Mouse (Mus musculus) embryo, embryonic 10.5 days (tissue): Measurements from ENCODE around the gene Uba1.

Experiments used
- DNase-seq: peaks from one replicate; pipeline ENCODE4 v3.0.0-alpha.2; 2015; ENCODE audit warnings: low spot score

Uba1 gene

DNA sequence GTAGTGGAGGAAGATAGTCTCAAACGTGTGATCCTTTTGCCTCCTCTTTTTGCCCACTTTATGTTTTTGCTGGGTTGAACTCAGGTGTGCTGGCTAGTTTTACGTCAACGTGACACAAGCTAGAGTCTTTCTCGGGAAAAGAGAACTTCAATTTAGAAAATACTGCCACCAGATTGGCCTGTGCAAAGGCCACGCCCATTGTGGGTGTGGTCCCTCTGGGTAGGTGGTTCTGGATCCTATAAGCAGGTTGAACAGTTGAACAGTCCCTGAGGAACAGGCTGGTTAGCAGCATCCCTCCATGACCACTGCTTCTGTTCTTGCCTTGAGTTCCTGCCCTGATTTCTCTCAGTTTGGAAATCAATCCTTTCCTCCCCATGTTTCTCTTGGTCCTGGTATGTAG is 70.6 kb downstream of the Uba1 start:
- no peak for DNase-seq

DNA sequence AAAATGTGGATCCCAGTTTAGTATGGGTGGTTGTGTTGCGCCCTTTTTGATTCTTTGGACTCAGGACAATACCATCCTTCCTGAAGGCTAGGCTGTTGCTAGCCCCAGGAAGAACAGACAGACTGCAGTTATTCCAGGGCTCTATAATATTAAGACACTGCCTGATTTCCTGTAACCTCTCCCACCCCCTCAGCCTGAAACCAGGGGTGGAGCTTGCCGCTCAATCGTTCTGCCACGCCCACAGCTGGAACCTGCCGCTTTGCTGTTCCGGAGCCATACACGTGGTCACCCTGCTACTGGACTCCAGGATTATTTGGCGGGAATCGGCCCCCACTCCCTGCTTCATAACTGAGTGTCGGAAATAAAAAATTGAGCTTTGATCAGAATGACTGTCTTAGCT is 71.9 kb downstream of the Uba1 start:
- peak; percentile 1 for DNase-seq
